Mouse (Mus musculus) forebrain, postnatal 0 days (tissue): ENCODE data around the gene Txnip. TPM values are rescaled to one million over a fixed set of nuclear protein-coding genes. Genes with fewer than 3 reads are reported as not detected.

ENCODE experiments used
- ATAC-seq: fragments of 200-750 bp; cut with Nextera tagmentation; 2 replicates; pipeline ENCODE4 v1.8.0; 2017; ENCODE audit warnings: mild to moderate bottlenecking, moderate library complexity
- DNase-seq: peaks from one replicate; pipeline ENCODE4 v3.0.0-alpha.2; 2015
- H3K27ac ChIP-seq: fragments of 300-500 bp; sonication (generic); 2 replicates; pipeline ENCODE4 v1.5.1; 2014; ENCODE audit warnings: low read depth, mild to moderate bottlenecking, antibody characterized with exemption, low read length, moderate library complexity, mixed read lengths
- H3K27me3 ChIP-seq: fragments of 300-500 bp; sonication (generic); 2 replicates; pipeline ENCODE4 v1.6.1; 2014; ENCODE audit warnings: mild to moderate bottlenecking, low read length, mixed read lengths; ENCODE audit not compliant: insufficient read depth
- H3K36me3 ChIP-seq: fragments of 300-500 bp; sonication (generic); 2 replicates; pipeline ENCODE4 v1.6.1; 2014; ENCODE audit warnings: mild to moderate bottlenecking, moderate library complexity; ENCODE audit not compliant: insufficient read depth
- H3K4me1 ChIP-seq: fragments of 300-500 bp; sonication (generic); 2 replicates; pipeline ENCODE4 v1.6.1; 2014; ENCODE audit warnings: antibody characterized with exemption; ENCODE audit not compliant: insufficient read depth
- H3K4me2 ChIP-seq: fragments of 300-500 bp; sonication (generic); 2 replicates; pipeline ENCODE4 v1.6.1; 2014; ENCODE audit warnings: low read depth, mild to moderate bottlenecking, moderate library complexity
- H3K4me3 ChIP-seq: fragments of 300-500 bp; sonication (generic); 2 replicates; pipeline ENCODE4 v1.5.1; 2014; ENCODE audit warnings: low read depth, low read length, mixed read lengths
- H3K9ac ChIP-seq: fragments of 300-500 bp; sonication (generic); 2 replicates; pipeline ENCODE4 v1.6.1; 2014; ENCODE audit warnings: mild to moderate bottlenecking
- H3K9me3 ChIP-seq: fragments of 300-500 bp; sonication (generic); 2 replicates; pipeline ENCODE4 v1.6.1; 2016; ENCODE audit warnings: low read length
- CTCF ChIP-seq: sonication (generic); IDR thresholded peaks from 2 replicates; pipeline ENCODE4 v1.5.1; 2016; ENCODE audit warnings: antibody characterized with exemption, control low read depth, low read depth
- WGBS: fragments of 180-500 bp; shearing (Covaris S2); extraction: QIAGEN DNeasy Blood & Tissue Kit; methylation state at CpG from one replicate; pipeline ENCODE4 v1.1.7; 2014; 5-methylcytosine and 5-hydroxymethylcytosine counted together
- polyA plus RNA-seq: library from polyadenylated mRNA; unstranded; fragments of >200 nt; fragmentation: Nextera tagmentation; extraction: Ambion mirVana; gene quantifications from 2 replicates; pipeline ENCODE4 v1.2.1, GENCODE M21; 2015
- total RNA-seq: library from RNA; depleted of rRNA; stranded (reverse); fragments of >200 nt; gene quantifications from 2 replicates; pipeline ENCODE4 v1.2.3, GENCODE M21; 2014

Gene Txnip
- total and polyA plus RNA-seq, 2 experiments from 2014 or later: 116 to 176 TPM

DNA sequence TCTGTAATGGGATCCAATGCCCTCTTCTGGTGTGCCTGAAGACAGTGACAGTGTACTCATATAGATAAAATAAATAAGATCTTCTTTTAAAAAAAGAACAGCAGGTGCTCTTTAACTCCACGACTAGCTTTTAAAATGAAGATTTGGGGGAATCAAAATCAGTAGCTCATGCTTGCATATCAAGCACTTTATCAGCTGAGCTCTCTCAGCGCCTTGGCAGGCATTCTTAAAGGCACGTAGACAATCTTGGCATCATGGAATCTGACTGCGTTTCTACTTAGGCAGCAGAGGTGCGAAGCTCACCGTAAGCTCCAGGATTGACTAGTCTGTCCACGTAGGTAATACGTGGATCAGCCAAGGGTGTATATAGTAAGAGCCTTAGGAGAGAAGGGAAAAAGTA is 15.2 kb upstream of the Txnip start:
- no peaks in the 10 kb centered on the region for H3K36me3 ChIP-seq
- H3K4me1 ChIP-seq: 0 out of 2 replicates have a peak, but pooled peaks cover 2% of the 10 kb centered on the region
- ATAC-seq (no peak), DNase-seq (no peak)
- H3K4me3 ChIP-seq: no peak overlapping the region
- 72% methylated on average over 8 of the region's 8 CpGs for WGBS
- H3K27ac ChIP-seq: no peak overlapping the region
- H3K4me2 ChIP-seq: no peak overlapping the region
- no peaks in the 10 kb centered on the region for H3K27me3 ChIP-seq
- no peak for TF ChIP-seq CTCF
- H3K9ac ChIP-seq: no peak overlapping the region
- no peaks in the 10 kb centered on the region for H3K9me3 ChIP-seq

DNA sequence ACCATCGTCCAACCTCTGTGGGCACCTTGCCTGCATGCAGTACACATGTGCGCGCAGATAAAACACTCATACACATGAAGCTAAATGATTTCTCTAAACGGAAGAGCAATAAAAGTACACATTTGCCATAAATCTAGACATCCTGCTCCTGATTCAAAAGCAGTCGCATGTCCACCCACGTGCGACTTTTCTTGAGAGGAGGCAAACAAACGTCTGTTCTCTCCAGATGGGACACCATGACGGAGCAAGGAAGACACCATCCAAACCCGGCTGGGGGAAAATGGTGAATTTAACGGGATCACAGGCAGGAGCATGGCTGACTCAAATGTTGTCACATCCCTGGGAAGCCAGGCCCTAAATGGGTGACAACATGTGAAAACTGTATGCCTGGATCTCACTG is 14.4 kb upstream of the Txnip start:
- Histone ChIP-seq H3K9me3 (no peaks in the 10 kb centered on the region), H3K9ac (no peak overlapping the region), H3K27ac (no peak overlapping the region), H3K36me3 (no peaks in the 10 kb centered on the region), H3K27me3 (no peaks in the 10 kb centered on the region), H3K4me2 (no peak overlapping the region), H3K4me3 (no peak overlapping the region), H3K4me1 (0 out of 2 replicates have a peak, but pooled peaks cover 2% of the 10 kb centered on the region)
- ATAC-seq (no peak), DNase-seq (no peak)
- 86% methylated on average over 11 of the region's 11 CpGs for WGBS
- no peak for TF ChIP-seq CTCF

DNA sequence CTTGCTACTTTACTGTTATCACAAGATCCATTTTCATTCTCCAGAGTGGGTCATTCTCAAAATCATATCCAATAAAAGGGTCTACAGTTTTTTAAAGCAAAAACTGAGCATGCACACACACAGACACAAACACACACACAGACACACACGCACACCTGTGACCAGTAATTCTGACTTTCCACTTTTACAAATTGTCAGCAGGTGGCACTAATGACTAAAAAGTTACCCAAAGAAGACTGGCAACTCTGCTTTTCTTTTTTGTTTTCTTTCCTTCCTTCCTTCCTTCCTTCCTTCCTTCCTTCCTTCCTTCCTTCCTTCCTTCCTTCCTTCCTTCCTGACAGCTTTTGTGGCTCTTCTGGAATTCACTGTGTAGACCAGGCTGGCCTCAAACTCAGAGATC is 12.2 kb upstream of the Txnip start:
- Histone ChIP-seq H3K9me3 (no peaks in the 10 kb centered on the region), H3K4me2 (no peak overlapping the region), H3K4me3 (no peak overlapping the region), H3K36me3 (no peaks in the 10 kb centered on the region), H3K27me3 (no peaks in the 10 kb centered on the region), H3K9ac (no peak overlapping the region), H3K27ac (no peak overlapping the region), H3K4me1 (0 out of 2 replicates have a peak, but pooled peaks cover 2% of the 10 kb centered on the region)
- ATAC-seq (no peak), DNase-seq (no peak)
- WGBS: 42% methylated on average over 1 of the region's 1 CpGs
- peak; percentile 48 for TF ChIP-seq CTCF

DNA sequence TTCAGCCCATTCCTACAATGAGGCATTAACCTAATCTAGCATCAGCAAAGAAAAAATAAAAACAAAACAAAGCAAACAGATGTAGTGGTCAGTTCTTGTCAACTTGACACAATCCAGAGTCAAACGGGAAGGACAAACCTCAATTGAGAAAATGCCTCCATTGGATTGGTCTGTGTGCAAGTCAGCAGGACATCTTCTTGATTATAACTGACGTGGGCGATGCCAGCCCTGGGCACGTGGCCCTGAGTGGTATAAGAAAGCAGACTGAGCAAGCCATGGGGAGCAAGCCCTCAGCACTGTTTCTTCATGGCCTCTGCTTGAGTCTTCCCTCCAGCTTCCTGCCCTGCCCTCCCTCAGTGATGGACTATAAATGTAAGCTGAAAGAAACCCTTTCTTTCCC is 10.9 kb upstream of the Txnip start:
- Histone ChIP-seq H3K4me1 (0 out of 2 replicates have a peak, but pooled peaks cover 2% of the 10 kb centered on the region), H3K9me3 (no peaks in the 10 kb centered on the region), H3K9ac (no peak overlapping the region), H3K4me2 (no peak overlapping the region), H3K4me3 (no peak overlapping the region), H3K27ac (no peak overlapping the region), H3K27me3 (no peaks in the 10 kb centered on the region), H3K36me3 (no peaks in the 10 kb centered on the region)
- 27% methylated on average over 4 of the region's 4 CpGs for whole genome bisulfite sequencing
- ATAC-seq (no peak), DNase-seq (no peak)
- no peak for TF ChIP-seq CTCF

DNA sequence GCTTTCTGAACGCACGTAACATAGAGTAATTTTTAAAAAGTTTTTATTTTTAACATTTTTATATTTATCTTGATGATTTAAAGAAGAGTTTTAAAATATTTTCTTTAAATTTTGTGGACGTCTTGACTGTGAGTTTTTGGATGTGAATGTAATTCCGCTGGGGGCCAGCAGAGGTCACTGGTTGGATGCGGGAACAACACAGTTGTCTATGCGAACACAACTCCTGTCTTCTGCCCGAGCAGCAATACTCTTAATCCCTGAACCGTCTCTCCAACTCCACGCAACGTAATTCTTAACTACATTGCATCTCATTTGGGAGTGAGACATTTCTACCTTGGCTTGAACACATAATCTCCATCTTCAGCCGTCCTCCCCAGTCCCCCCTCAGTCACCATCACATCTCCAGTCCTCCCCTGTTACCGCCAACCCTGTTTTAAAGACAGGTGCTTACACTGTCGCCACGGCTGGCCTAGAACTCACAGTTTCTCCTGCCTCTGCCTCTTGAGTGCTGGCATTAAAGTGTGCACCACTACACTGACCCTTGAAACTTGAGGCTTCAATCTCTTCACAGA is 10.3 kb upstream of the Txnip start:
- 6% methylated on average over 14 of the region's 14 CpGs for WGBS
- Histone ChIP-seq H3K4me2 (peak overlapping the region; percentile 25), H3K9ac (no peak overlapping the region), H3K27me3 (no peaks in the 10 kb centered on the region), H3K4me1 (no peaks in the 10 kb centered on the region), H3K27ac (no peak overlapping the region), H3K9me3 (no peaks in the 10 kb centered on the region), H3K4me3 (no peak overlapping the region), H3K36me3 (no peaks in the 10 kb centered on the region)
- ATAC-seq (peak; percentile 71; the same call in 1 of the 2 replicates), DNase-seq (peak; percentile 81)
- peak; percentile 81 for TF ChIP-seq CTCF

DNA sequence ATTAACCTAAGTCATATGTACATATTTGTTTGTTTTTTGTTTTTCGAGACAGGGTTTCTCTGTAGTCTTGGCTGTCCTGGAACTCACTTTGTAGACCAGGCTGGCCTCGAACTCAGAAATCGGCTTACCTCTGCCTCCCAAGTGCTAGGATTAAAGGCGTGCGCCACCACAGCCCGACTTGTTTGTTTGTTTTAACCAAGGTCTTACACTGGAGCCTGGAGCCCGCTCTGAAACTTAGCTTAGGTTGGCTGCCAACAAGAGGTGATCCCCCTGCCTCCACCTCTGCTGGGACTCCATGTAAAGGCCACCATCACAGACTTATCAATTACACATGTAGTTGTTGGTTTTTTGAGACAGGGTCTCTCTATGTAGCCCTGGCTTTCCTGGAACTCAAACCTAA is 8.9 kb upstream of the Txnip start:
- DNase-seq (no peak), ATAC-seq (no peak)
- Histone ChIP-seq H3K27ac (no peak overlapping the region), H3K9ac (no peak overlapping the region), H3K9me3 (no peaks in the 10 kb centered on the region), H3K36me3 (no peaks in the 10 kb centered on the region), H3K4me1 (no peaks in the 10 kb centered on the region), H3K27me3 (no peaks in the 10 kb centered on the region), H3K4me3 (no peak overlapping the region), H3K4me2 (no peak overlapping the region)
- 88% methylated on average over 7 of the region's 7 CpGs for WGBS
- TF ChIP-seq CTCF: no peak

DNA sequence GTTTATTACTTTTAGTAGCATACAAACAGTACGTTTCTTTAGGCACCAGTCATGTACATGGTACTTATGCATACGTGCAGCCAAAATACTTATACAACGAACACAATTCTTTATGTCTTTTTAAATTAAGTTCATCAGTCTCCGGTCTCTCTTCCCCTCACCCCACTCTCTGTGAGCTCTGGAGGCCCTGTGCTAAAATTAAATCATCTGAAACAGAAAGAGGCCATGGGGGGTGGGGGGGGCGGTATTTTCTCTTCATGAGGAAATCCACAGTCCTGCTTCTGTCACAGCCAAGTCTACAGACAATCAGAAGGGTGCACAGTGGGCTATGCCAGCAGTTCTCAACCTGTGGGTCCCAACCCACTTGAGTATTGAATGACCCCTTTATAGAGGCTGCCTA is 8.4 kb upstream of the Txnip start:
- Histone ChIP-seq H3K27me3 (no peaks in the 10 kb centered on the region), H3K27ac (no peak overlapping the region), H3K36me3 (no peaks in the 10 kb centered on the region), H3K9ac (no peak overlapping the region), H3K4me1 (no peaks in the 10 kb centered on the region), H3K4me2 (no peak overlapping the region), H3K4me3 (no peak overlapping the region), H3K9me3 (no peaks in the 10 kb centered on the region)
- no peak for ATAC-seq
- no peak for TF ChIP-seq CTCF
- no peak for DNase-seq
- WGBS: 79% methylated on average over 5 of the region's 5 CpGs
